Mouse (Mus musculus): ENCODE results near the gene Ank. TPM values are rescaled to one million over a fixed set of nuclear protein-coding genes. Genes with fewer than 3 reads are reported as not detected.
A peak's percentile ranks its signal among the peaks of the same experiment; 100 is the strongest.

The Ank gene
- polyA plus RNA-seq, 1 experiment, result 3.7 TPM

DNA sequence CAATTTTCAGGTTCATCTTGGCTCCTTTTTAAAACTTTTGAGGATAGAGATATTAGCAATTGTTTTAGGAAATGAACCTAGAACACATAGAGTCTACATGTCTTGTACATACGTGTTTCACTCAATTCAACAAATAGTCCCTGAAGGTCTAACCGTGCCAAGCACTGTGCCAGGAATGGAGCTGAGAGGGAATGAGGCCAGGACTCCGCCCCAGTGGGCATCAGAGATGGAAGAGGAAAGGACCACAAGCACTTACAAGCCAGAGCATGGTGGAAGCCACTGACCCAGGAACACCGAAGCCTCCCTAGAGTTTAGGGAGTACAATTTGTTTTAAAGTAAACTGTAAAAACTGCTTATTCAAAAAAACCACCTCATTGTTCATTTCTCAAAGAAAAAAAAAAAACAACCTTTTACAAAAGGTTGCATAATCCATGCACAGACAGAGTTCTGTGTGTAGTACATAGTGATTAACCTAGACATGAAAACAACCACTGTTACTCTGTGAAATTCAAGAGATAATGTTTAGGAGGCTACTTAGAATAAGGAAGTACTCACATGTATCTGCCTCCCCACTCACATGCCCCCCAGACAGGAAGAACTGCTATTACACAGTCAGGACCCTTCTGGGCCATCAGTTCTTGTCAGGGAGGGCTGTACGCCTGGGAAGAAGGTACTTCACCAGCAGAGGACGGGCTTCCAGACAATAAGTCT, 154.2 kb downstream of the Ank start:
- no peak for TF ChIP-seq TAL1 (IDR thresholded peaks at IDR 0.05; ENCODE audit: low read length)
- TF ChIP-seq GATA1 (IDR thresholded peaks at IDR 0.05; ENCODE audit: low read length), result no peak
- H3K27me3 ChIP-seq (ENCODE audit: control insufficient read depth), result no peaks in the 10 kb centered on the region
- H3K9me3 ChIP-seq (ENCODE audit: control insufficient read depth, low read length), result no peaks in the 10 kb centered on the region
- peaks cover 91% of the 10 kb centered on the region for H3K36me3 ChIP-seq (ENCODE audit: control insufficient read depth)
- H3K4me3 ChIP-seq (replicated peaks), result no peak overlapping the region
- H3K4me1 ChIP-seq (ENCODE audit: control insufficient read depth), result peaks cover 20% of the 10 kb centered on the region

DNA sequence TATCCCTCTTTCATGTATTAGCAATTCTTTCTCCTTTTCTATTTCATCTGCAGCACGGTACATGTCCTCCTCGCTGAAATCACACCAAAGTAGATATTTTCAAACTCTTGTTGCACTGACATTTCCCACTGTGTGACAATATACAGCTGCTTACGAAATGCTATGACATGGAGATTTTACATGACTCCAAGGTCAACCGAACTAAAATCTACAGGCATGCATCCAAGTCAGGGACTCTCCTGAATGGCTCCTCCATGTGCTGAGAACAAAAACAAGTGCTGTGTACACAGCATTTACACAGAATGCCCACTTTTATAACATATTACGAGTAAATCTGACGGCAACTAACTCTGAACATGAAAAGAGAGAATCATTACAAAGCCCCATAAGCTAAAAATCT, 156.8 kb downstream of the Ank start:
- H3K4me3 ChIP-seq (replicated peaks), result no peak overlapping the region
- no peaks in the 10 kb centered on the region for H3K27me3 ChIP-seq (ENCODE audit: control insufficient read depth)
- no peaks in the 10 kb centered on the region for H3K9me3 ChIP-seq (ENCODE audit: control insufficient read depth, low read length)
- TF ChIP-seq GATA1 (IDR thresholded peaks at IDR 0.05; ENCODE audit: low read length) (no peak), TAL1 (IDR thresholded peaks at IDR 0.05; ENCODE audit: low read length) (no peak)
- H3K4me1 ChIP-seq (ENCODE audit: control insufficient read depth), result peaks cover 37% of the 10 kb centered on the region
- peaks cover 89% of the 10 kb centered on the region for H3K36me3 ChIP-seq (ENCODE audit: control insufficient read depth)

DNA sequence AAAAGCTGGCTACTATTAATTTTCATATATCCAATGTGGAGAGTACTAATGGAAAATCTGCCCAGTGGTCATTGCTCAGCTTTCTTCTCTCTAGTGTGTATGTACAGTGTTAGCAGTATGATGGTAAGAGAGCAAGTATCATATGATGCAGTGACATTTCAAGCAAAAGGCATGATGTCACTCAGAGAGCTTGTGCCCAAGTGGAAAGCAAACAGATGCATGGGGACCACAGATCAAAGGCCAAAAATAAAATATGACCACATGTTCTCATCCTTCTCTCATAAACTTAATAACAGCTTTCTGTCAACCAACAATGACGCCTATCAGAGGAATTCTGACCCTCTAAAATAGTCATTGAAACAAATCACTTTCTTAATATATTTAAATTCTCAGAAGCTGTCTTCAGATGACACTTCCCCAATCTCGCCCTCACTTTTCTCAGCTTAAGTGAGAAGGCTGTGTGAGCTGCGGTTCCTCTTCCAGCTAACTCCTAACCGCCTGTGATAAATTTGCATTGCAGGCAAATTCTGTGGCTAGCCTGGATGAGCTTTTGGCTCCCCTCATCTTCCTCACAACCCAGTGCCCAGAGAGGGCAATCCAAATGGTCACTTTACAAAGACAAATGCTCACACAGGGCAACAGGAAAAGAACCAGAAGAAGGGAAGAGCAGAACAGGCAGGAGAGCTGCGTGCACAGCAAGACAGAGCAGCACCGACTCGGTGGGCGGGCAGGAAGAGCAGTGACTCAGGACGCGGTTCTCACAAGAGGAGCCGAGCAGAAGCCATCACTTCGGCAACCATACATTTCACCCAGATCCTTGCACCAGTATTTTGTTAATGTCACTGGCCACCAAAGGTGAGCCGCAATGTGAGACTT, 158.8 kb downstream of the Ank start:
- Histone ChIP-seq H3K4me1 (ENCODE audit: control insufficient read depth) (peaks cover 44% of the 10 kb centered on the region), H3K36me3 (ENCODE audit: control insufficient read depth) (peaks cover 73% of the 10 kb centered on the region), H3K9me3 (ENCODE audit: control insufficient read depth, low read length) (no peaks in the 10 kb centered on the region), H3K27me3 (ENCODE audit: control insufficient read depth) (no peaks in the 10 kb centered on the region), H3K4me3 (replicated peaks) (no peak overlapping the region)
- no peak for TF ChIP-seq TAL1 (IDR thresholded peaks at IDR 0.05; ENCODE audit: low read length)
- no peak for TF ChIP-seq GATA1 (IDR thresholded peaks at IDR 0.05; ENCODE audit: low read length)

DNA sequence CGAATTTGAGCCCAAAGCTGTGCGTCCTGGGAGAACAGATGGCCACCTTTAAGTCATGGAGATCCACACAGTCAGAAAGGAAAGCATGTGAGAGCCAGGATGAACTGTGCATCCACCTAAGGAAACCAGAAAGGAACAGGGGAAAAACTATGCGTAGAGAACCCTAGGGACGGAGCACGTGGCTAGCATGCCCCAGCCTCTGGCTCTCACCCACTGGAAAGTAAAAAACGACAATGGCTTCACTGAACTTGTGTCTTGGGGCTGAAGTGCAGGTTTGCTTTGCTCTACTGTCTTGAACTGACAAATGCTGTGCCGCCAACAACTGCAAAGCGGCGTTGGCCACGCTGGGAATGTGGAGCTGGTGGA, 159.4 kb downstream of the Ank start:
- Histone ChIP-seq H3K27me3 (ENCODE audit: control insufficient read depth) (no peaks in the 10 kb centered on the region), H3K4me1 (ENCODE audit: control insufficient read depth) (peaks cover 47% of the 10 kb centered on the region), H3K9me3 (ENCODE audit: control insufficient read depth, low read length) (no peaks in the 10 kb centered on the region), H3K4me3 (replicated peaks) (no peak overlapping the region), H3K36me3 (ENCODE audit: control insufficient read depth) (peaks cover 67% of the 10 kb centered on the region)
- TF ChIP-seq TAL1 (IDR thresholded peaks at IDR 0.05; ENCODE audit: low read length) (no peak), GATA1 (IDR thresholded peaks at IDR 0.05; ENCODE audit: low read length) (no peak)

DNA sequence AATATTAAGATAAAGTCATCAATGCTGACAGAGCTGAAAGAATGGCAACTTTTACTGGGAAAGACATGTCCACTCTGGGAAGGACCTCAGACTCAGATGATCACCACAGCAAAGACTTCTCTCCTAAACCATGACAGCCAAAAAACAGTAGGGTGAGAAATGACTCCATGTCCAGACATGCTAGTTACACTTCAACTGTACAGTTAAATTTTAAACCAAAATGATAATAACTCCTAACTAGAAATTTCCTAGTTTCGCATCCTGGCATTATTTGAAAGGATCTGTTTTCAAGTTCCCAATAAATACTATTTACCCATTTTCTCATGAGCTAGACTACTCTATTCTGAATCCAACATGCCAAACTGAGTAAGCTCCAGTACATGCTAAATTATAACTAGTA, 159.8 kb downstream of the Ank start:
- Histone ChIP-seq H3K27me3 (ENCODE audit: control insufficient read depth) (no peaks in the 10 kb centered on the region), H3K36me3 (ENCODE audit: control insufficient read depth) (peaks cover 63% of the 10 kb centered on the region), H3K4me1 (ENCODE audit: control insufficient read depth) (peaks cover 47% of the 10 kb centered on the region), H3K9me3 (ENCODE audit: control insufficient read depth, low read length) (no peaks in the 10 kb centered on the region), H3K4me3 (replicated peaks) (no peak overlapping the region)
- TF ChIP-seq TAL1 (IDR thresholded peaks at IDR 0.05; ENCODE audit: low read length) (no peak), GATA1 (IDR thresholded peaks at IDR 0.05; ENCODE audit: low read length) (no peak)

DNA sequence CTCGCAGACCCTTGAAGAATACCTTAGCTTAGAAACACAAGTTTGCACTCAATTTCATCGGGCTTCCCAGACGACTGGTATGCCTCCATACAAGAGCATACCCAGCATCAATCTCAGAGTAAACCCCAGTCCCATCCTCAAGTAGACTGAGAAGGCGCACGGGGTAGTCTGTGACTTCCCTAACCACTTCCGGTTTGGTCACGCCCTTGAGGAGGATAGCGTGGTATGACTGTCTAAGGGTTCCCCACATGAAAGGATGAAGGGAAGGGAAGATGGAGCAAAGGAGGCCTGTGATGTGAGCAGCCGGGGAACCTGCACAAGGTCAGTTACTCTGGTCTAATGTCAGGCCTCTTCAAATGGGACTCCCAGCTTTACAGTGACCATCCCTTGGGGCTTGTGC, 161.3 kb downstream of the Ank start:
- no peak overlapping the region for H3K4me3 ChIP-seq (replicated peaks)
- H3K4me1 ChIP-seq (ENCODE audit: control insufficient read depth), result peaks cover 48% of the 10 kb centered on the region
- H3K36me3 ChIP-seq (ENCODE audit: control insufficient read depth), result peaks cover 50% of the 10 kb centered on the region
- H3K27me3 ChIP-seq (ENCODE audit: control insufficient read depth), result no peaks in the 10 kb centered on the region
- no peak for TF ChIP-seq GATA1 (IDR thresholded peaks at IDR 0.05; ENCODE audit: low read length)
- TF ChIP-seq TAL1 (IDR thresholded peaks at IDR 0.05; ENCODE audit: low read length), result no peak
- H3K9me3 ChIP-seq (ENCODE audit: control insufficient read depth, low read length), result no peaks in the 10 kb centered on the region

DNA sequence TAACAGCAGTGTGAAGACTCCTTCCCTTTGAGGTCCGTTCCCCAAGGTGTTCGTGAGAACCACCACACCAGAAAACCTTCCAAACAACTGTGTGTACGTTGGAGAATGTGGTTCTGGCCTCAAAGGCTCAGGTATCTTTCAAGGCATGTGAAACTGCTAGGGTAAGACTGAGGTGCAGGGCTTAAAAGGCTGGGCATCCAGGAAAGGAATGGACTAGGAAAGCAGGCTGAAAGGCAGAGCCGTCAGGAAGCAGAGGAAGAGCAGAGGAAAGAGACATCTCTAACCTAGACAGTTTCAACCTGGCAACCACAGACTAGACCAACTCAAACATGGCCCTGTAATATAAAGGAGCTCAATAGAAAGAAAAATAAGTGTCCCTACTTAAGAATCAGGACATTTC, 162.6 kb downstream of the Ank start:
- Histone ChIP-seq H3K36me3 (ENCODE audit: control insufficient read depth) (peaks cover 39% of the 10 kb centered on the region), H3K4me1 (ENCODE audit: control insufficient read depth) (peaks cover 48% of the 10 kb centered on the region), H3K9me3 (ENCODE audit: control insufficient read depth, low read length) (no peaks in the 10 kb centered on the region), H3K27me3 (ENCODE audit: control insufficient read depth) (no peaks in the 10 kb centered on the region), H3K4me3 (replicated peaks) (peak overlapping the region; percentile 94)
- TF ChIP-seq GATA1 (IDR thresholded peaks at IDR 0.05; ENCODE audit: low read length) (no peak), TAL1 (IDR thresholded peaks at IDR 0.05; ENCODE audit: low read length) (no peak)

DNA sequence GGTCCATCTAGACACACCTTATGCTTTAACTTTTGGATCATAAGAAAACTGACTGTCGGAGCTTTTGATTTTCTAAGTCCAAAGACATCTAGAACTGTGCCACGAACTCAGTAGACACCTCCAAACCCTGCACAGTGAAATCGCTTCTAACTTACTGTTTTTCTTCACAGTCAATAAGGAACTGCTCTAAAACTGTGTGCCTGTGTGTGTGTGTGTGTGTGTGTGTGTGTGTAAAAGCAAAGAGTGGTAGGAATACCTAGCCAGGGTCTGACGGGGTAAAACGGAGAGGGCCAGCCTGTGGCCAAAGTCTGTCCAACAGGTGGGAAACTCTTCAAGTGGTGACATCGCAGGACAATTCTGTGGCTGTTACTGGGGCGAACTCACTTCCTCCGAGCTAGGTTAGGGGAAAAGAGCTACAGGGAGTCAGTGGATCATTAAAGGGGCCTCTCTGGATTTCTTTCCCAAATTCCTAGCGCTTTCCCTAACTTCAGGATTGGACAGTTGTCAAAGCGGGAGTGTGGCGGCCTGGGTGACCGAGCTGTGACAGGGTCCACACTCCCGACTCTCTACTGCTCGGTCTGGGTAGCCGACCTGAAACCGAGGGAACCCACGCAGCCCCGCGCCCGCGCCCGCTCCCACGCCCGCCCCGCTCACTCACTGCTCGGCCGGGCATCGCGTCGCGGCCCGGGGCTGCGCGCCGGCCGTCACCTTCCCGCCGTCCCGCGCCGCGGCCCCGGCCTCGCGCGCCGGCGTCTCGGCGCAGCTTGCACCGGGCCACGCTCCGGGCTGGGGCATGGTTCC, 163.5 kb downstream of the Ank start:
- H3K9me3 ChIP-seq (ENCODE audit: control insufficient read depth, low read length), result no peaks in the 10 kb centered on the region
- H3K4me3 ChIP-seq (replicated peaks), result peak overlapping the region; percentile 94
- TF ChIP-seq GATA1 (IDR thresholded peaks at IDR 0.05; ENCODE audit: low read length), result no peak
- TF ChIP-seq TAL1 (IDR thresholded peaks at IDR 0.05; ENCODE audit: low read length), result no peak
- H3K4me1 ChIP-seq (ENCODE audit: control insufficient read depth), result peaks cover 47% of the 10 kb centered on the region
- peaks cover 30% of the 10 kb centered on the region for H3K36me3 ChIP-seq (ENCODE audit: control insufficient read depth)
- no peaks in the 10 kb centered on the region for H3K27me3 ChIP-seq (ENCODE audit: control insufficient read depth)

Measured in erythroblast, embryonic 14.5 days (primary cell).